Mouse (Mus musculus): ENCODE data around the gene Olfr498. TPM values are rescaled to one million over a fixed set of nuclear protein-coding genes. Genes with fewer than 3 reads are reported as not detected.

Gene Olfr498
- not detected in 2 replicates for polyA plus RNA-seq (2015; fragmentation: Nextera tagmentation; extraction: Ambion mirVana)

DNA sequence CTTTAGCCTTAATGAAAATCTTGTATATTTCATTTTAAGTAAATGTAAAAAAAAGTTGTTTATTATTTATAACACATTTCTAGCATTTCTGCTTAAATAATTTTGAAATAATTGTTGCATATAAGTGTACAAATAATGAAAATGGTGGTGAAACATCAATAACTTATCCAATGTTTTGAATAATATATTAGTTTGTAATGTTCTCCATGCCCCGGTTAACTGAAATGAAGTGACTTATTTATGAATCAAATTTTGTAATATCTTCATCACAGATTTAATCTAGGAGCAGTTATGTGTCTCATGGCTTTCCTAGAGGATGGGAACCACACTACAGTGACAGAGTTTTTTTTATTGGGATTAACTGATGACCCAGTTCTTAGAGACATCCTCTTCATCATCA is at the start of gene Olfr498:
Olfr498 (plus strand) TSS at position 301 of the 400 bp plus-strand sequence.
- Histone ChIP-seq H3K36me3 (ENCODE audit: insufficient read depth, low read length) (no peaks in the 10 kb centered on the region), H3K9ac (ENCODE audit: low read depth, low read length) (no peak within 1 kb of the TSS), H3K4me3 (replicated peaks; ENCODE audit: low read depth, low read length) (no peak within 1 kb of the TSS), H3K27me3 (ENCODE audit: insufficient read depth, low read length) (no peaks in the 10 kb centered on the region), H3K4me2 (ENCODE audit: low read length) (no peak within 1 kb of the TSS), H3K27ac (no peak within 1 kb of the TSS), H3K4me1 (replicated peaks; ENCODE audit: insufficient read depth, low read length) (no peaks in the 10 kb centered on the region), H3K9me3 (replicated peaks; ENCODE audit: low read length) (no peaks in the 10 kb centered on the region)
- 92% methylated on average over 1 of the region's 1 CpGs for WGBS
- no peak for TF ChIP-seq CTCF (IDR thresholded peaks at IDR 0.05; ENCODE audit: low read depth)
- no peak for ATAC-seq (replicated peaks; ENCODE audit: low FRiP score, low read depth)
- no peak for DNase-seq (ENCODE audit: low spot score)

DNA sequence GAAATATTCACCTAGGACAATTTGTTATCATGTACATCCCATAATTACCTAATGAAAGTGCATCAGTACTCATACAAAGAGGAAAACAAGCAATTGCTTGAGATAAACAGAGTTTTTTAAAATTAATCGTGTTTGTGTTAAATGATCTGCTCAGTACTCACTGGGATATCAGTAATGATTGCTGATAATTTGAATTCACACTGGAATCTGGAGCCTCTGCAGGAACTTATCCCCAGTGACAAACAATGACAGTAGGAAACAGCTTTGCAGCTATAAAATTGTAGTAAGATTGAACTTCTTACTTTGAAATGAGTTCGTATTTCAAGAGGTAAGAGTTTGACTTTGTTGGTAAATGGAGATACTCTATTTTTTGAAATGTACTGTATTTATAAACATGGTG is 45.0 kb upstream of the Olfr498 start, which contains the start of gene Olfr497:
Olfr497 (plus strand) TSS at position 301 of the 400 bp plus-strand sequence.
- ATAC-seq (replicated peaks; ENCODE audit: low FRiP score, low read depth) (no peak), DNase-seq (ENCODE audit: low spot score) (no peak)
- H3K36me3 ChIP-seq (ENCODE audit: insufficient read depth, low read length): no peaks in the 10 kb centered on the region
- H3K27me3 ChIP-seq (ENCODE audit: insufficient read depth, low read length): no peaks in the 10 kb centered on the region
- no peaks in the 10 kb centered on the region for H3K9me3 ChIP-seq (replicated peaks; ENCODE audit: low read length)
- no peak within 1 kb of the TSS for H3K9ac ChIP-seq (ENCODE audit: low read depth, low read length)
- H3K4me3 ChIP-seq (replicated peaks; ENCODE audit: low read depth, low read length): no peak within 1 kb of the TSS
- 72% methylated on average over 2 of the region's 2 CpGs for WGBS
- H3K4me2 ChIP-seq (ENCODE audit: low read length): no peak within 1 kb of the TSS
- no peak for TF ChIP-seq CTCF (IDR thresholded peaks at IDR 0.05; ENCODE audit: low read depth)
- no peaks in the 10 kb centered on the region for H3K4me1 ChIP-seq (replicated peaks; ENCODE audit: insufficient read depth, low read length)
- no peak within 1 kb of the TSS for H3K27ac ChIP-seq

Other genes starting within 250 kb of the Olfr498 start
- gene Olfr488, start 207.0 kb upstream of the Olfr498 start, polyA plus RNA-seq (2015; fragmentation: Nextera tagmentation; extraction: Ambion mirVana): not detected in 2 replicates
- gene Olfr490, start 176.4 kb upstream of the Olfr498 start, polyA plus RNA-seq (2015; fragmentation: Nextera tagmentation; extraction: Ambion mirVana): not detected in 2 replicates
- not detected in 2 replicates for gene Olfr491, start 151.9 kb upstream of the Olfr498 start, polyA plus RNA-seq (2015; fragmentation: Nextera tagmentation; extraction: Ambion mirVana)
- not detected in 2 replicates for gene Olfr492, start 141.7 kb upstream of the Olfr498 start, polyA plus RNA-seq (2015; fragmentation: Nextera tagmentation; extraction: Ambion mirVana)
- gene Olfr493, start 118.3 kb upstream of the Olfr498 start, polyA plus RNA-seq (2015; fragmentation: Nextera tagmentation; extraction: Ambion mirVana): not detected in 2 replicates
- not detected in 2 replicates for gene Olfr494, start 100.0 kb upstream of the Olfr498 start, polyA plus RNA-seq (2015; fragmentation: Nextera tagmentation; extraction: Ambion mirVana)
- gene Olfr495, start 72.2 kb upstream of the Olfr498 start, polyA plus RNA-seq (2015; fragmentation: Nextera tagmentation; extraction: Ambion mirVana): not detected in 2 replicates
- gene Olfr497, start 44.9 kb upstream of the Olfr498 start, polyA plus RNA-seq (2015; fragmentation: Nextera tagmentation; extraction: Ambion mirVana): not detected in 2 replicates
- not detected in 2 replicates for gene Olfr502, start 59.7 kb downstream of the Olfr498 start, polyA plus RNA-seq (2015; fragmentation: Nextera tagmentation; extraction: Ambion mirVana)
- not detected in 2 replicates for gene Olfr503, start 79.2 kb downstream of the Olfr498 start, polyA plus RNA-seq (2015; fragmentation: Nextera tagmentation; extraction: Ambion mirVana)
- not detected in 2 replicates for gene Olfr504, start 100.5 kb downstream of the Olfr498 start, polyA plus RNA-seq (2015; fragmentation: Nextera tagmentation; extraction: Ambion mirVana)
- not detected in 2 replicates for gene Olfr506, start 145.5 kb downstream of the Olfr498 start, polyA plus RNA-seq (2015; fragmentation: Nextera tagmentation; extraction: Ambion mirVana)
- not detected in 2 replicates for gene Olfr507, start 156.5 kb downstream of the Olfr498 start, polyA plus RNA-seq (2015; fragmentation: Nextera tagmentation; extraction: Ambion mirVana)
- gene Olfr508, start 164.7 kb downstream of the Olfr498 start, polyA plus RNA-seq (2015; fragmentation: Nextera tagmentation; extraction: Ambion mirVana): not detected in 2 replicates
- gene Olfr509, start 186.6 kb downstream of the Olfr498 start, polyA plus RNA-seq (2015; fragmentation: Nextera tagmentation; extraction: Ambion mirVana): not detected in 2 replicates
- not detected in 2 replicates for gene Olfr510, start 201.1 kb downstream of the Olfr498 start, polyA plus RNA-seq (2015; fragmentation: Nextera tagmentation; extraction: Ambion mirVana)
- not detected in 2 replicates for gene Olfr512, start 248.0 kb downstream of the Olfr498 start, polyA plus RNA-seq (2015; fragmentation: Nextera tagmentation; extraction: Ambion mirVana)